Mouse (Mus musculus): ENCODE measurements at regions not wholly inside any gene's neighbourhood (a gene's known extent, or its start where the extent isn't known, plus 50 kb on each side); places are given as distances from the start of the nearest gene placed in this dataset.

DNA sequence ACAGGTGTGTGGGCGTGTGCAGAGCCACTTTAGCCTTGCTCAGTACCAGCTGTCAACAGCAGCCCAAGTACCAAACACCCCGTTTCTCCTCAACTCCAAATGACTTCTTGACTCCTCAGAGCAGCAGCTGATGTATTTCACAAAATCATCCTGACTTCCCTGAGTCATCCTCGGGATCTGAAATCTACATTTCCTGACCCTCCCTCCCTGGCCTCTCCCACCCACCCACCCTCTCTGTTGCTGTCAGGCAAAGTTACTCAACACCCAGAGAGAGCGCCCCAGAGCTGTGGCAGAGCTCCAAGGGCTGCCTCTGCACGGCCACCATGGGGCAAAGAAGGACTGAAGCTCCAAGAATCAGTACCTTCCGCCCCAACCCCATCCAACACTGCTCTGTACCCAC lies 83.5 kb upstream of the Cyp1b1 start:
- no peak for DNase-seq (ENCODE audit: low spot score in 2 of 2)

DNA sequence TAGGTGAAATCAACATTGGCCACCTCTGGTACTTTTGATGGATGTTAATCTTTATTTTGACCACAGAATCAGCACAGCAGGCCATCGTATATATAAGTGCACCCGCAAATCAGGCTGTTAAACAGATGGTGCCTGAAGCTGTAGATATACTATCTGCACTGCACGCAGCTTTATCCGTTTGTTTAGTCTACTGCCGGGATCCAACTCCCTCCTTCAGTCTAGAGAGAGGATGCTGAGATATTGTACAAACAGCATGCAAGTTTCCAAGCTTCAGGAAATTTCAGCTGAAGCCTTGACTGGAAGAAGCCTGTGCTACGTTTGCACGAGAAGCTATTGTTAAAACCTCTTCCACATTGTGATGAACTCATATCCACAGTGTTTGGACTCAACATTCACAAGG lies 75.3 kb upstream of the Cyp1b1 start:
- DNase-seq (ENCODE audit: low spot score in 2 of 2) = no peak

DNA sequence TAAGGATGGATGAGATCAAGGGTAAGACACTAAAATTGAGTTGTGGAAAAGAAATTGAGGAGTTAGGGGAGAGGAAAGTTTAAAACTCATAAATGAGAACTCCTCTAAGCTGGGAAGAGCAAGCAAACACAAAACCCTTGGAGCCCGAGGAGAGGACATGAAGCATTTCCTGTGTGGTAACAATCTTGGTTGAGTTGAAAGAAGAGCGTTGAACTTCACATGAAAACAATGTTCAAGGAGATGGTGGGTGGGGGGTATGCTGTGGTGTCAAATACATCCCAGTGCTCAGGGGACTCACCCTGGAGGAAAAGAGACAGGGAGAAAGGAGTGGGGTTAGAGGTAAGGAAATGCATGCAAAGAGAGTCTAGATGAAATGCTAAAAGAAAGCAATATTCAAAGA lies 72.3 kb upstream of the Cyp1b1 start:
- no peak for DNase-seq (ENCODE audit: low spot score in 2 of 2)

DNA sequence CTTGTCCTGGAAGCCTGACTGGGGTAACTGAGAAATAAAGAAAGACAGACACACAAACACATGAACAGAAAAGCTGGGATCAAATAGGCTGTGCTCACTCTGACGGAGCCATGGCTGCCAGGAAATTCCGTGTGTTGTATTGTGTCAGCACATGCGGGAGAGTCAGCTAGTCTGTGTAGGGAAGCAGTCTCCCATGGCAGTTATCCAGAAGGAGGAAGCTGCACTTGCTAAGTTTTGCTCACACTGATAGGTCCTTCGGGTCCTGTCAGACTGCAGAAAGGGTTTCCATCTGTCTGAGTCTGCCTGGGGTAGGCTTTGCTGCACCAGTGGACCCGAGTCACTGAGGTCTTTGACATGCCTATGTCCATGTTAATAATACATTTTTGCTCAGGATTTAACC lies 71.8 kb upstream of the Cyp1b1 start:
- no peak for DNase-seq (ENCODE audit: low spot score in 2 of 2)

DNA sequence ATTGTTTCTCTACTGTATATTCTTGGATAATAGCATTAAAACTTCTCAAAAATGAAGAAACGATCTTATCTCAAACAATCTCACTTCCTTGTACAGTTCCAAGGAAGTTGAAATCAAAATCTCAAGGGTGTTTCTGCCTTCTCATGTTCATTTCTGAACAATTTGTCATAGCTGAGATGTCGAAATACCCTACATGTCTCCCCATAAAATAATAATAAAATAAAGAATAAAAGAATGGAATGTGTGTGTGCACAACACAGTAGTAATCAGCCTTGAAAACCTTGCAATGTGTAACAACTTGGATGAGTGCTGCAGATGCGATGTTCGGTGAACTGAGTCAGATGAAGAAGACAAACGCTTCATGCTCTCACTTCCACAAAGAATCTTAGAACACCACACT lies 71.4 kb upstream of the Cyp1b1 start:
- DNase-seq (ENCODE audit: low spot score in 2 of 2) = no peak

DNA sequence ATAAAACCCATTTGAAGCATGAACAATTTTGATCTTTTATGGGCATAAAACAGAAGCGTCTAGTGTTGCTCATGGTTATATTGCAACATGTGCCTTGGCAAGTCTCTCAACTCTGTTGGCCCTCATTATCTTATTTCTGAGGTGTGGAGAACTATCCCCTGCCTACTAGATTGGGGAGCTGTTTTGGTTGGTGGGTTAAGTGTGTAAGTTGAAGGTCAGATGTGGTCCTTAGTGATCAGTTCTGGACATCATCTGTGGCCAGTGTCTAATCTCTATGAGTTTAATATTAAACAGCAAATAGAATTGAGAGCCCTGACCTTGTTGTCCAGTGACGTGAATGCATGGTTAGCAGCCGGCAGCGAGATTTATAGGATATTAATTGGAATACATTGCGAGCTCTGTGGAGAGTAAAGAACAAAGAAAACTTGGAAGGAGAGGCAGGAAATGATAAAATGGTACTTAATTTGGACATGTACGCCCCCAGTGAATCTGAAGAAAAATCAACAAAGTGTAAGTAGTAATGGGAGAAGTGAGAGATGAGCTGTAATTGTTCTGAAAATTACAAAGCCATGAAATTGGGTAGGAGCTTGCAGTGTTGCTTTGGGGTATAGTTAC lies 69.5 kb upstream of the Cyp1b1 start:
- DNase-seq (ENCODE audit: low spot score in 2 of 2) = no peak

DNA sequence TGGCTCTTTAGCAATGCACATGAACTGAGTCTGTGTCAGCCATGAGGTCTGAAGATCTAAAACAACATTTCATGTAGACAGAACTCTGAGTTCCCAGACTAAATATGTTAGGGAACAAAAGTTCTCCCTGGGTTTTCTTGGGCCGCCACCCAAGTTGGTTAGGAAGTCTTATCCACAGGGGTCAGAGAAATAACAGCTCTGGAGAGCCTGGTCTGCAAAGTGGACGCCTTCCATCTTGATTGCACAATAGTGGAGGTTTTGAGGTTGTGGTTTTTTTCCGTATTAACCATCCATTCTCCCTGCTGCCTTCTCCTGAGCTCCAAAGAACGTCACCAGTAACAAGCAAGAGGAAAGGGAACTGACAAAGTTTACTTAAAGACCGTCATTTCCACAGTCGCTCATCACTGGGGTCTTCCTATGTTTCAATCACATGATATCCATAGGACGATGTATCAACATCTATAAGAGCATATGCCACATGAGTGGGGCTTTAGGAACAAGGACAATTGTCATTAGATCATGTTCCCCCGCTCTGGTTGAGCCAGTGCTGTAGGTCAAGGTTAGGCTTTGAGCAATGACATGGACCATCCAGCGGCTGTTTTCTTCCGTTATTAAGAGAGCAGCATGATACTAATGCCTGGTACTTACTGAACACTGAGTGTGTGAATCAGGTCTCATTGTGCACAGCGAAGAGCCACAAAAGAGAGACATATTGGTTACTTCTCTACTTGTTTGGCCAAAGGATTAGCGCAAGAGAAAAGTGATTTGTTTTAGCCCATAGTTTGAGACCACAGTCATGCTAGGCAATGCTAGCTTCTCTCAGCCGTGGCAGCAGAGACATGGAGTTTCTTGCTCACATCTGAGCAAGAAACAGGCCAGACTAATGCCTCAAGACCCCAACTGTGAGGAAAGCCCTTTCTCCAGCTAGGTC lies 67.1 kb upstream of the Cyp1b1 start:
- DNase-seq (ENCODE audit: low spot score in 2 of 2) = no peak

DNA sequence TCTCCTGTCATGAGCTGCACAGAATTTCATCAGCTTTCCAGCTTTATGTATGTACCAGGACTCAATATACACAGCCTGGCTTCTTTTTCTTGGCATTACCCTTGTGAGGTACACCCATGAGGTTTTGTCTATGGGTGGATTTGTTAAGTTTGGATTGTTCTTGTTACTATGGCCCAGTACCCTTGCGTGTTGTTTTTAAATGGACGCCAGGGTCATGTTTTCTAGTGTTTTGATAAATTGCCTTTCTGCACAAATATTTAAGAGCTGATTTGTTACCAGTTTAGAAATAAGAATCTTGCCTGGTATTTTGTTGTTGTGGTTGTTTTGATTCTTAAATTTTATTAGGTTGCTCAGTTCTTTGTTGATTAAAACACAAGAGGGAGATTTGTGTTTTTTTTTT lies 66.4 kb upstream of the Cyp1b1 start:
- DNase-seq (ENCODE audit: low spot score in 2 of 2) = no peak

DNA sequence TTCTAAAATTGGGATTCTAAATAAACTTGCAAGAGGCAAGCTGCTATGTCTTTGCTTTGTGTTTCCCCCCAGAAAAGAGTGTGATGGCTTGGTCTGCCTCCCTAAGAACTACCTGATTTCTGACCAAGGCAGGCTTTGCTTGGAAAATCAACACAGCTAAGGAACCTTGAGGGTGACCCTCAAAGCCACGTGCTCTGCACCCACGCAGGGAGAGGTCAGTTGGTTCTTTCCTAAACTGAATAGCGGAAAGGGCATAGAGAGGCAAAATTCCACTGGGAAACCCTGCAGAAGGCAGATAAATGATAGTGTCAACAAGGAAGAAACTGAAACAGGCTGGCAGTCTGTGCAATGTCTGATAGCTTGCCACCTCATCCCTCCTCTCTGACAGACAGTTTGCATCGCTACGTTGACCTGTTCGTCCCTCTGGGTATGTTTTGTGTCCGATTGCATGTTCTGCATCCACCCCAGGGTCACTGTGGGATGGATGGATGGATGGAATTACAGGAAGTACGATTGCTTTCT lies 63.1 kb upstream of the Cyp1b1 start:
- no peak for DNase-seq (ENCODE audit: low spot score in 2 of 2)

DNA sequence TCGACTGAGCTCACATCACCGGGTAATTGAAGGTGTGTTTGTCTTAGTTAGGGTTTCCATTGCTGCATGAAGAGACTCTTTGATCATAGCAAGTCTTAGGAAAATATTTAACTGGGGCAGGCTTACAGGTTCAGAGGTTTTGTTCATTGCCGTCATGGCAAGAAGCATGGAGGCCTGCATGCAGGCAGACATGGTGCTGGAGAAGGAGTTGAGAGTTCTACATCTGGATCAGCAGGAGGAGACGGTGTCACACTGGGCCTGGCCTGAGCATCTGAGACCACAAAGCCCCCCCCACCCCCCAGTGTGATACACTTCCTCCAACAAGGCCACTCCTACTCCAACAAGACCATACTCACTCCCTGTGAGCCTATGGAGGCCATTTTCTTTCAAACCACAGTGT lies 61.3 kb upstream of the Cyp1b1 start:
- DNase-seq (ENCODE audit: low spot score in 2 of 2) = no peak

DNA sequence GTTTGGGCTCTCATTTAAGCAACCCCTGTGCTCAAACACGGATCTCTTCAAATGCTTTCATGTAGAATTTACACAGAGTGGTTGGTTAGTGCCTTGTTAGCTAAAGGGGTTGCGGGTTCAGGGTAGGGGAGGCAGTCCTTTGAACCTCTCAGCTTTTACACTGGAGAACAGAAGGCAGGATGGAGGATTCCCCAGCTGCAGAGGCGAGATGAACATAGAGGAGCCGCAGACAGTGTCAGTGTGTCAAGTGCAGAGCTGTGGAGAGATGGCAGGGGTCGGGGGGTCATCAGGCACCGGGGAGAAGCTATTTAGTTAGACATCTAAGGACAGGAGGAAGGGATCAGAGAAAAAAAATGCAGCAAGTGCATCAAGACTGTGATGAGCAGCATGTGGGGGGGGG lies 60.4 kb upstream of the Cyp1b1 start:
- no peak for DNase-seq (ENCODE audit: low spot score in 2 of 2)

DNA sequence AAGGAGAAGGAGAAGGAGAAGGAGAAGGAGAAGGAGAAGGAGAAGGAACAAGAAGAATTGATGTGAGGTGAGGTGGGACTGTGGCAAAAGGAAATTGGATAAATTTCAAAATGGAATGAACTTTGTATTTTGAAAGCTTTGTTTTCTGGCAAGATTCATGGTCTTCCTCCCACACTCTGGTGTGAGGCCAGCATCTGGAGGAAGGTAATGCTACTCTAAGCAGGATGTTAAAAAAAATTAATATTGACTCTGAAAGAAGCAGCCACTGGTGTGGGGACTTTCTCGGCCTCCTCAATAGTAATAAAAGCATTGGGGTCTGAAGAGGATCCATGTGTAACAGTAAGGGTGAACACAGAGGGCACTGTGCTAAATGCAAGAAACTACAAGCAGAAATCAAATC lies 59.4 kb upstream of the Cyp1b1 start:
- DNase-seq (ENCODE audit: low spot score in 2 of 2) = no peak

DNA sequence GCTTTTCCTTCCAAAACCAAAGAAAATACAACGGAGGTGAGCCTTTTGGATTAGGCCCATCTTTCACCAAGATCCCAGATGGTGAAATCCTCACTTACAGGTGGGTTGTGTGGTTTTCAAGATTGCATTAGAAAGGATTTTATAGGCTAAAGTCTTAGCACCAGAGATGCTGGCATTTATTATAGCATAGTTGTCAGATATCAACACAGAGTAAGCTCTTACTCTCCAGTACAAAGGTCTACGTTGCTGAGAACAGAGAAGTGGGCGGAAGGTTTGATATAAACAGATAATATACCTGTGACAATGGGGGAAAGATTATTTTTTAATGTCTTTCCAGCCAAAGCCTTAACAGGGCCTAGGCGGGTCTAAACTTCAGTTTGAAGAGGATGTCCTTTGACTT lies 57.4 kb upstream of the Cyp1b1 start:
- DNase-seq (ENCODE audit: low spot score in 2 of 2) = no peak

DNA sequence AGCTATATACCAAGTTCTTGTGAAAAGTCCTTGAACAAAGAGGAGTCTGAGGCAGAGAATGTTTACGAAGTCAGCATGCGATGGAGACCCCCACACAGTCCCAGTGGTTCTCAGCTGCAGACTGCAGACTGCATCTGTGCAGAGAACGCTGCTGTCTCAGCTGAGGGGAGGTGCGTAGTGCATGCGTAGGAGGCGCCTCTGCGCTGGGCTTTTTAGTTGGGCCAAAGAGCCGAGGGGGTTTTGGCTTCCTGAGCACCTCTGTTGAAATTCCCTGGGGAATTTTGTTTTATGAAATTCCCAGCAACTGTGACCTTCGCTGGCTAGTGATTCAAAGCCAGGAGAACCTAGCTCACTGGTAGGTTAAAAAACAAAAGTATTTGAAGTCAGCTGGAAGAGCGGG lies 56.9 kb upstream of the Cyp1b1 start:
- no peak for DNase-seq (ENCODE audit: low spot score in 2 of 2)

DNA sequence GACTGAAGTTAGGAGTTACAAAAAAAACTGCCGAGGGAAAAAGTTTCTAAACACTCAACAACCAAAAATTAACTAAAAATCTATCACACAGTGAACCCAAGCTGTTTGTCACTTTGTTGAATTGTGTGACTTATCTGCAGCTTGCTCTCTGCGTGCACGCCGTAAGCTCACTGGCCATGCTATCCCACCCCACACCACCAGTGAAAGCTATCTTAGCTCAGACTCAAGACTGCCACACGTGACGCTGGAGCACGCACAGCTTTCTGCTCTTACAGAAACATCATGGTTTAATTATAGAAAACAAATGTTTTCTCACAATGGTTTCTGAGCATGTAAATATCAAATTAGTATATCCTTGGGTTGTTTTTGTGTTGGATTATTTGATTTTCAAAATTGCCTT lies 56.0 kb upstream of the Cyp1b1 start:
- no peak for DNase-seq (ENCODE audit: low spot score in 2 of 2)

DNA sequence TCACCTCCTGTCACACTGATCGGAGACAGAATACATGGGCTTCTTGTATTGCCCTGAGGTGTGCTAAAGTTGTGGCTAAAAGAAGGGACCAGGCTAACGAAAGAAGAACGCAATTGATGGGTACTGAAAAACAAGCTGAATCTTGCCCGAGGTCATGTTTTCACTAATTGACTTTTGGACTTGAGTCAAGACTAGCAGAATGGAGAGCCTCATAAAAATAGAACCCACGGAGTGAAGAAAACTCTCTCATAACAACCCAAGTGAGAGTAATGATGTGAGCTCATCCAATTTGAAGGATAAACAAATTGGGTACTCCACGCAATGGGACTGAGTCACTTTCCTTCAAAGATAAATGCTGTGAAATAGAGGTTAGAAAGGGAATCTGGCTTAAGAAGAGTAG lies 55.0 kb upstream of the Cyp1b1 start:
- no peak for DNase-seq (ENCODE audit: low spot score in 2 of 2)

DNA sequence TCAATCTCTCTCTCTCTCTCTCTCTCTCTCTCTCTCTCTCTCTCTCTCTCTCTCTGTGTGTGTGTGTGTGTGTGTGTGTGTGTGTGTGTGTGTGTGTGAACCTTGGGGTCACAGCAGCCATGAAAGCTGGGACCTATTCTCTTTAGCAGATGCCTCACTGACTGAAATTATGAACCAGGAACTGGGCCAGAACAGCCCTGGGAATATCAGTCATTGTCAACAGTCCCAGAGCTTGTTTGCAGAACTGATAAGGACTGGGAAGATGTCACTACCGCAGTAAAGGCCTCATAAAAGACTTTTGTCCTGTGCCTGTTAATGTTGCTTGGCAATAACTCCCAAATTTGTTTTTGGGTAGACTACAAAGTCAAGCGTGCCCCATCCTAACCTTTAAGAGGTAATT lies 53.2 kb upstream of the Cyp1b1 start:
- no peak for DNase-seq (ENCODE audit: low spot score in 2 of 2)

DNA sequence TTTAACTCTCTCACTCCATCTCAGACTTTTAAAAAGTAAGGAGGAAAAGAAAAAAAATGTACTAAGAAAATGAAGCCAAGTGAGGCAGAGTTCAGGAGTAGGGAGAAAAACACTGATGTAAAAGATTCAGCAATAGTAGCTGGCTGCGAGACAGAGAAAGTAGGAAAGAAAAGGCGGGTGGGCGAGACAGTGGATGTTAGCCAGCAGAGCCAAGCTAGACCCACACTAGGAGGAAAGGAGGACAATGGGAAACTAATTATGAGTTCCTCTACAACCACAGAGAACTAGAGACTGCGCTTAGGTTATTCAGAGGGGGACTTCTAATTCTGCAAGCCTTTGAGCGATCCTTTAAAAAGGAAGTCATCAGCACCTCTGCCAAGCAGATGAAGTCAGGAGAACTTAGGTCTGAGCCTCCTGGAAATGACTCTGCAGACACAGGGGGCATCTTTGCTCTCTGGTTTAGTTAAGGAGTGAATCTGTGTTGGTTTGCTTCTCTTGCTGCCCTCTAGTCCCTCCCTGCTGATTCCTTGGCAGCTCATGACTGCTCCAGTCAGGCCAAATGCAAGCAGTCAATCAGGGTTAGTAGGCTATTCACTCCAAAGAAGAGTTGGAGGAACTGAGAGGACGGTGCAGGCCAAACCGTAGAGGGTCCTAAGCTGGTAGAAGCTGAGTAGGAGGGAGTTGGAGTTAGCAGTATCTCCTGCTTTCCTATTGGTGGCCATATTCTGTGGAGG lies 50.4 kb upstream of the Cyp1b1 start:
- peak in 1 of 2 experiments; percentile 33 for DNase-seq (ENCODE audit: low spot score in 2 of 2)
